Mouse (Mus musculus) kidney, adult 2 months (tissue): ENCODE measurements around the gene Ptprn2.

Experiments used
- CTCF ChIP-seq: fragments of 200-500 bp; conservative IDR thresholded peaks from 2 replicates; pipeline ENCODE4 v1.5.1; 2011; ENCODE audit warnings: low read depth, mild to moderate bottlenecking, control low read depth, low read length, moderate library complexity, mixed read lengths; ENCODE audit not compliant: insufficient read depth, insufficient read length
- POLR2A ChIP-seq: fragments of 200-500 bp; IDR thresholded peaks from one replicate; pipeline ENCODE4 v1.6.1; 2011; ENCODE audit warnings: low read depth, low read length, control low read depth

DNA sequence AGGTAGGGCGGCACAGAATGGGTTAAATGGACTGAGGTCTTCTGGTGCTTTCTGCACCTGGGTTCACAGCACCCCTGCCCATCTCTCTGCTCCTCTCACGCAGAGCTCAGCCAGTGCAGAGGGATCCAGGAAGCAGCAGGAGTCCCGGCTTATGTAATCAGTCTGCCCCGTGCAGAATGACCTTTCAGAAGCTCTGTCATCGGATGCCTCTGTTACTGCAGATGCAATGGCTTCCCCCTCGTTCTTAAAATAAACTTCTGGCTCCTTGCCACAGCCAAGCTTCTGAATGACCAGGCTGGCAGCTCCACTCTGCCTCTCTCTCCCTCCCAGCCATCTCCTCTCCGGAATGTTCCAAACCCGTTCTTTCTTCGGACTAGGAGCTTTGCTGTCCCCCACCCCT is 714.6 kb downstream of the Ptprn2 start:
- TF ChIP-seq CTCF = no peak
- TF ChIP-seq POLR2A = no peak
